Comparison of ENCODE assay signal across 10 mouse cellular contexts in genomic region chr1:193433493-193434021, GRCm38 (mm10).
DNase-seq lines count a peak whose midpoint lies in the region; ATAC-seq lines count a peak whose summit lies in the region.
"Had no signal": no experiment of that assay in that cellular context is flagged by ENCODE, and none has a peak within 500 bp of the region (broad histone marks: within the 10 kb centered on the region; RNA-seq: fewer than 3 reads in every experiment).

No protein-coding gene starts in this region.

- 7% methylated on average over 7 of the region's 7 CpGs for WGBS in hindbrain, embryonic 15.5 days
- 8% methylated on average over 7 of the region's 7 CpGs for WGBS in midbrain, embryonic 16.5 days
- 59% methylated on average over 7 of the region's 7 CpGs for WGBS in heart, embryonic 10.5 days

- H3K9me3 ChIP-seq in hindbrain, embryonic 15.5 days: no peaks in the 10 kb centered on the region
- no peaks in the 10 kb centered on the region for H3K9me3 ChIP-seq in midbrain, embryonic 16.5 days (replicated peaks; ENCODE audit: control insufficient read depth, low read length, poor library complexity, severe bottlenecking)
- no peaks in the 10 kb centered on the region for H3K9me3 ChIP-seq in heart, embryonic 10.5 days
- H3K9me3 ChIP-seq: liver, embryonic 13.5 days had no signal

- ATAC-seq in cerebellum, adult (ENCODE audit: insufficient number of reproducible peaks, low FRiP score, low TSS enrichment): peak; percentile 60
- peak; percentile 77 for ATAC-seq in hindbrain, embryonic 15.5 days (ENCODE audit: low FRiP score, low read depth)
- ATAC-seq in midbrain, embryonic 16.5 days: peak; percentile 71

- H3K27me3 ChIP-seq in hindbrain, embryonic 15.5 days: no peaks in the 10 kb centered on the region
- H3K27me3 ChIP-seq in midbrain, embryonic 16.5 days (ENCODE audit: control insufficient read depth, insufficient read depth, low read depth, low read length): no peaks in the 10 kb centered on the region
- no peaks in the 10 kb centered on the region for H3K27me3 ChIP-seq in heart, embryonic 10.5 days (ENCODE audit: insufficient read depth, poor library complexity, severe bottlenecking)
- H3K27me3 ChIP-seq: liver, embryonic 13.5 days had no signal

- peak overlapping the region; percentile 47 for H3K27ac ChIP-seq in hindbrain, embryonic 15.5 days (replicated peaks)
- H3K27ac ChIP-seq in midbrain, embryonic 16.5 days (ENCODE audit: low read length): peak overlapping the region; percentile 47; the same call in 1 of the 2 replicates
- H3K27ac ChIP-seq in heart, embryonic 10.5 days: no peak overlapping the region
- H3K27ac ChIP-seq: liver, embryonic 13.5 days had no signal

- H3K36me3 ChIP-seq in hindbrain, embryonic 15.5 days: no peaks in the 10 kb centered on the region
- no peaks in the 10 kb centered on the region for H3K36me3 ChIP-seq in midbrain, embryonic 16.5 days (ENCODE audit: control insufficient read depth, insufficient read depth, low read length)
- H3K36me3 ChIP-seq in heart, embryonic 10.5 days: no peaks in the 10 kb centered on the region
- H3K36me3 ChIP-seq: liver, embryonic 13.5 days had no signal

- peaks cover 21% of the 10 kb centered on the region for H3K4me1 ChIP-seq in hindbrain, embryonic 15.5 days (replicated peaks)
- peaks cover 15% of the 10 kb centered on the region; the same call in 1 of the 2 replicates for H3K4me1 ChIP-seq in midbrain, embryonic 16.5 days (ENCODE audit: control insufficient read depth, insufficient read depth, low read length)
- no peaks in the 10 kb centered on the region for H3K4me1 ChIP-seq in heart, embryonic 10.5 days
- H3K4me1 ChIP-seq: liver, embryonic 13.5 days had no signal

- no peak overlapping the region for H3K4me2 ChIP-seq in hindbrain, embryonic 15.5 days
- no peak overlapping the region for H3K4me2 ChIP-seq in midbrain, embryonic 16.5 days (ENCODE audit: low read length)
- H3K4me2 ChIP-seq: liver, embryonic 13.5 days had no signal

- peak; percentile 78 to 83 for DNase-seq in cerebellum, postnatal 10 days
- no peak for DNase-seq in heart, postnatal 36 days
- no peak for DNase-seq in urinary bladder, postnatal 14 days (ENCODE audit: low spot score)
- no peak for DNase-seq in heart, embryonic 10.5 days (ENCODE audit: low spot score)
- no peak for DNase-seq in testis, postnatal 10 days (ENCODE audit: low spot score)
- DNase-seq: liver, embryonic 13.5 days; thymus, postnatal 36 days had no signal

- no peak overlapping the region for H3K9ac ChIP-seq in hindbrain, embryonic 15.5 days
- 0 out of 2 replicates have a peak overlapping the region, but pooled peaks have one; percentile 4 for H3K9ac ChIP-seq in midbrain, embryonic 16.5 days (ENCODE audit: low read depth, low read length)
- H3K9ac ChIP-seq: liver, embryonic 13.5 days had no signal

- intact Hi-C loops in heart, postnatal 36 days (cut with DNase I): no loop called here

- no peak overlapping the region for H3K4me3 ChIP-seq in hindbrain, embryonic 15.5 days
- H3K4me3 ChIP-seq in midbrain, embryonic 16.5 days (ENCODE audit: low read depth, low read length): no peak overlapping the region
- H3K4me3 ChIP-seq in heart, embryonic 10.5 days: no peak overlapping the region
- H3K4me3 ChIP-seq: liver, embryonic 13.5 days had no signal

Comparison
In these comparisons a context has a peak if more than half of its experiments do, and no peak if none do; other contexts are left out.
1. DNase-seq: peak in cerebellum, postnatal 10 days (2 of 2); none in heart, postnatal 36 days (0 of 2), urinary bladder, postnatal 14 days (single experiment), heart, embryonic 10.5 days (single experiment) and testis, postnatal 10 days (single experiment).
2. Peak in every context shown above with its lines, with median percentiles within 50 percentile points of each other: ATAC-seq.